Mouse (Mus musculus) hindbrain, embryonic 10.5 days (tissue): ENCODE results near the gene Tatdn3. TPM values are rescaled to one million over a fixed set of nuclear protein-coding genes. Genes with fewer than 3 reads are reported as not detected.

ENCODE experiments used
- DNase-seq: peaks from one replicate; pipeline ENCODE4 v3.0.0-alpha.2; 2017; ENCODE audit warnings: low spot score
- H3K27ac ChIP-seq: fragments of 300-500 bp; sonication (generic); 2 replicates; pipeline ENCODE4 v1.5.1; 2016; ENCODE audit warnings: mild to moderate bottlenecking, moderate library complexity
- H3K27me3 ChIP-seq: fragments of 300-500 bp; sonication (generic); 2 replicates; pipeline ENCODE4 v1.6.1; 2016; ENCODE audit warnings: mild to moderate bottlenecking; ENCODE audit not compliant: poor library complexity, insufficient read depth, severe bottlenecking
- H3K36me3 ChIP-seq: fragments of 300-500 bp; sonication (generic); 2 replicates; pipeline ENCODE4 v1.6.1; 2016; ENCODE audit warnings: mild to moderate bottlenecking, moderate library complexity
- H3K4me1 ChIP-seq: fragments of 300-500 bp; sonication (generic); replicated peaks from 2 replicates; pipeline ENCODE4 v1.6.1; 2016; ENCODE audit warnings: mild to moderate bottlenecking
- H3K4me3 ChIP-seq: fragments of 300-500 bp; sonication (generic); 2 replicates; pipeline ENCODE4 v1.5.1; 2016; ENCODE audit warnings: mild to moderate bottlenecking, moderate library complexity
- H3K9me3 ChIP-seq: fragments of 300-500 bp; sonication (generic); 2 replicates; pipeline ENCODE4 v1.6.1; 2016; ENCODE audit warnings: mild to moderate bottlenecking, moderate library complexity
- WGBS: fragments of 180-500 bp; shearing (Covaris S2); methylation state at CpG from one replicate; pipeline ENCODE4 v1.1.7; 2016; 5-methylcytosine and 5-hydroxymethylcytosine counted together
- polyA plus RNA-seq: library from polyadenylated mRNA; unstranded; fragments of >200 nt; fragmentation: Nextera tagmentation; extraction: Ambion mirVana; gene quantifications from 2 replicates; pipeline ENCODE4 v1.2.1, GENCODE M21; 2016

Gene Tatdn3
- polyA plus RNA-seq, 1 experiment from 2014 or later = 13.9 TPM

- WGBS = 81% methylated on average over 5 of the region's 5 CpGs
- DNase-seq = no peak
- Histone ChIP-seq H3K9me3 (no peaks in the 10 kb centered on the region), H3K4me3 (no peak overlapping the region), H3K36me3 (no peaks in the 10 kb centered on the region), H3K27me3 (peaks cover 36% of the 10 kb centered on the region), H3K27ac (no peak overlapping the region), H3K4me1 (peaks cover 12% of the 10 kb centered on the region)
Observed at GRCm38 (mm10) chr1:191093578-191093977, 30.8 kb upstream of the Tatdn3 start.

- no peaks in the 10 kb centered on the region for H3K9me3 ChIP-seq
- H3K27me3 ChIP-seq = peaks cover 21% of the 10 kb centered on the region
- WGBS = 80% methylated on average over 8 of the region's 8 CpGs
- no peak overlapping the region for H3K4me3 ChIP-seq
- H3K4me1 ChIP-seq = no peaks in the 10 kb centered on the region
- H3K36me3 ChIP-seq = no peaks in the 10 kb centered on the region
- no peak overlapping the region for H3K27ac ChIP-seq
- DNase-seq = no peak
Observed at GRCm38 (mm10) chr1:191092050-191092449, 29.3 kb upstream of the Tatdn3 start.

GRCm38 (mm10) chr1:191089355-191089754 is 26.6 kb upstream of the Tatdn3 start:
- Histone ChIP-seq H3K27ac (no peak overlapping the region), H3K36me3 (peaks cover 24% of the 10 kb centered on the region), H3K27me3 (no peaks in the 10 kb centered on the region), H3K9me3 (no peaks in the 10 kb centered on the region), H3K4me3 (no peak overlapping the region), H3K4me1 (no peaks in the 10 kb centered on the region)
- WGBS = 77% methylated on average over 6 of the region's 6 CpGs
- no peak for DNase-seq

- no peak for DNase-seq
- Histone ChIP-seq H3K27ac (no peak overlapping the region), H3K27me3 (no peaks in the 10 kb centered on the region), H3K9me3 (no peaks in the 10 kb centered on the region), H3K36me3 (peaks cover 38% of the 10 kb centered on the region), H3K4me1 (no peaks in the 10 kb centered on the region), H3K4me3 (no peak overlapping the region)
- 89% methylated on average over 5 of the region's 5 CpGs for WGBS
Observed at GRCm38 (mm10) chr1:191087955-191088354, 25.2 kb upstream of the Tatdn3 start.

- DNase-seq = no peak
- Histone ChIP-seq H3K9me3 (no peaks in the 10 kb centered on the region), H3K4me3 (no peak overlapping the region), H3K4me1 (no peaks in the 10 kb centered on the region), H3K27ac (no peak overlapping the region), H3K36me3 (peaks cover 48% of the 10 kb centered on the region), H3K27me3 (no peaks in the 10 kb centered on the region)
- 88% methylated on average over 8 of the region's 8 CpGs for WGBS
Observed at GRCm38 (mm10) chr1:191086960-191087359, 24.2 kb upstream of the Tatdn3 start.

- WGBS = 92% methylated on average over 7 of the region's 7 CpGs
- no peak overlapping the region for H3K4me3 ChIP-seq
- DNase-seq = no peak
- no peak overlapping the region for H3K27ac ChIP-seq
- no peaks in the 10 kb centered on the region for H3K9me3 ChIP-seq
- H3K4me1 ChIP-seq = no peaks in the 10 kb centered on the region
- peaks cover 54% of the 10 kb centered on the region for H3K36me3 ChIP-seq
- no peaks in the 10 kb centered on the region for H3K27me3 ChIP-seq
Observed at GRCm38 (mm10) chr1:191086304-191086878, 23.7 kb upstream of the Tatdn3 start.

GRCm38 (mm10) chr1:191085597-191085996 is 22.9 kb upstream of the Tatdn3 start:
- no peaks in the 10 kb centered on the region for H3K9me3 ChIP-seq
- H3K4me1 ChIP-seq = no peaks in the 10 kb centered on the region
- no peak overlapping the region for H3K4me3 ChIP-seq
- H3K36me3 ChIP-seq = peaks cover 61% of the 10 kb centered on the region
- no peak for DNase-seq
- no peak overlapping the region for H3K27ac ChIP-seq
- 83% methylated on average over 12 of the region's 12 CpGs for WGBS
- H3K27me3 ChIP-seq = no peaks in the 10 kb centered on the region

- no peaks in the 10 kb centered on the region for H3K4me1 ChIP-seq
- no peak overlapping the region for H3K27ac ChIP-seq
- 74% methylated on average over 5 of the region's 5 CpGs for WGBS
- no peaks in the 10 kb centered on the region for H3K27me3 ChIP-seq
- peak; percentile 51 for DNase-seq
- peaks cover 66% of the 10 kb centered on the region for H3K36me3 ChIP-seq
- H3K4me3 ChIP-seq = no peak overlapping the region
- H3K9me3 ChIP-seq = no peaks in the 10 kb centered on the region
Observed at GRCm38 (mm10) chr1:191084951-191085559, 22.3 kb upstream of the Tatdn3 start.

- no peak for DNase-seq
- H3K27me3 ChIP-seq = no peaks in the 10 kb centered on the region
- H3K4me3 ChIP-seq = no peak overlapping the region
- WGBS = 93% methylated on average over 8 of the region's 8 CpGs
- no peaks in the 10 kb centered on the region for H3K4me1 ChIP-seq
- no peaks in the 10 kb centered on the region for H3K9me3 ChIP-seq
- peaks cover 84% of the 10 kb centered on the region for H3K36me3 ChIP-seq
- no peak overlapping the region for H3K27ac ChIP-seq
Observed at GRCm38 (mm10) chr1:191083230-191083629, 20.5 kb upstream of the Tatdn3 start.

GRCm38 (mm10) chr1:191075199-191075883 is 12.6 kb upstream of the Tatdn3 start:
- no peak overlapping the region for H3K27ac ChIP-seq
- H3K4me1 ChIP-seq = no peaks in the 10 kb centered on the region
- H3K9me3 ChIP-seq = no peaks in the 10 kb centered on the region
- peaks cover 100% of the 10 kb centered on the region for H3K36me3 ChIP-seq
- H3K4me3 ChIP-seq = no peak overlapping the region
- H3K27me3 ChIP-seq = no peaks in the 10 kb centered on the region
- 73% methylated on average over 10 of the region's 10 CpGs for WGBS
- DNase-seq = peak; percentile 36

- H3K27ac ChIP-seq = no peak overlapping the region
- H3K27me3 ChIP-seq = no peaks in the 10 kb centered on the region
- WGBS = 92% methylated on average over 4 of the region's 4 CpGs
- DNase-seq = no peak
- no peaks in the 10 kb centered on the region for H3K4me1 ChIP-seq
- H3K36me3 ChIP-seq = peaks cover 100% of the 10 kb centered on the region
- H3K4me3 ChIP-seq = no peak overlapping the region
- no peaks in the 10 kb centered on the region for H3K9me3 ChIP-seq
Observed at GRCm38 (mm10) chr1:191073486-191073885, 10.8 kb upstream of the Tatdn3 start.

GRCm38 (mm10) chr1:191073001-191073400 is 10.3 kb upstream of the Tatdn3 start:
- Histone ChIP-seq H3K27me3 (no peaks in the 10 kb centered on the region), H3K4me1 (no peaks in the 10 kb centered on the region), H3K36me3 (peaks cover 100% of the 10 kb centered on the region), H3K9me3 (no peaks in the 10 kb centered on the region), H3K4me3 (no peak overlapping the region), H3K27ac (no peak overlapping the region)
- 88% methylated on average over 6 of the region's 6 CpGs for WGBS
- DNase-seq = no peak

GRCm38 (mm10) chr1:191072329-191072913 is 9.7 kb upstream of the Tatdn3 start:
- no peak overlapping the region for H3K4me3 ChIP-seq
- H3K9me3 ChIP-seq = no peaks in the 10 kb centered on the region
- no peaks in the 10 kb centered on the region for H3K27me3 ChIP-seq
- DNase-seq = no peak
- 93% methylated on average over 16 of the region's 16 CpGs for WGBS
- peaks cover 100% of the 10 kb centered on the region for H3K36me3 ChIP-seq
- H3K27ac ChIP-seq = no peak overlapping the region
- no peaks in the 10 kb centered on the region for H3K4me1 ChIP-seq
